Mouse (Mus musculus): ENCODE results near the gene Crim1. TPM values are rescaled to one million over a fixed set of nuclear protein-coding genes. Genes with fewer than 3 reads are reported as not detected.

Crim1 gene
- polyA plus RNA-seq, 1 experiment: 19.2 TPM

GRCm38 (mm10) chr17:78254256-78254655 is 54.2 kb downstream of the Crim1 start:
- Histone ChIP-seq H3K4me1 (replicated peaks; ENCODE audit: control insufficient read depth, insufficient read depth, low read length) (no peaks in the 10 kb centered on the region), H3K27me3 (ENCODE audit: control insufficient read depth, insufficient read depth, low read length) (no peaks in the 10 kb centered on the region), H3K4me3 (ENCODE audit: control insufficient read depth, insufficient read depth, low read length) (no peak overlapping the region), H3K27ac (ENCODE audit: control insufficient read depth, insufficient read depth, low read length) (no peak overlapping the region), H3K36me3 (ENCODE audit: control insufficient read depth, insufficient read depth, low read length) (no peaks in the 10 kb centered on the region)
- TF ChIP-seq POLR2A (IDR thresholded peaks at IDR 0.05; ENCODE audit: control insufficient read depth, extremely low read depth, insufficient read depth, low read length, poor library complexity) (no peak), CTCF (IDR thresholded peaks at IDR 0.05; ENCODE audit: borderline replicate concordance, control insufficient read depth, extremely low read depth, insufficient read depth, low read length, poor library complexity) (no peak)
- WGBS: 88% methylated on average over 8 of the region's 8 CpGs
- DNase-seq: no peak

- TF ChIP-seq POLR2A (IDR thresholded peaks at IDR 0.05; ENCODE audit: control insufficient read depth, extremely low read depth, insufficient read depth, low read length, poor library complexity) (no peak), CTCF (IDR thresholded peaks at IDR 0.05; ENCODE audit: borderline replicate concordance, control insufficient read depth, extremely low read depth, insufficient read depth, low read length, poor library complexity) (no peak)
- Histone ChIP-seq H3K27me3 (ENCODE audit: control insufficient read depth, insufficient read depth, low read length) (no peaks in the 10 kb centered on the region), H3K4me3 (ENCODE audit: control insufficient read depth, insufficient read depth, low read length) (no peak overlapping the region), H3K27ac (ENCODE audit: control insufficient read depth, insufficient read depth, low read length) (no peak overlapping the region), H3K36me3 (ENCODE audit: control insufficient read depth, insufficient read depth, low read length) (no peaks in the 10 kb centered on the region), H3K4me1 (replicated peaks; ENCODE audit: control insufficient read depth, insufficient read depth, low read length) (no peaks in the 10 kb centered on the region)
- DNase-seq: no peak
- 95% methylated on average over 9 of the region's 9 CpGs for WGBS
Measured at GRCm38 (mm10) chr17:78255711-78256110, 55.7 kb downstream of the Crim1 start.

GRCm38 (mm10) chr17:78256534-78256933 is 56.5 kb downstream of the Crim1 start:
- Histone ChIP-seq H3K27me3 (ENCODE audit: control insufficient read depth, insufficient read depth, low read length) (no peaks in the 10 kb centered on the region), H3K36me3 (ENCODE audit: control insufficient read depth, insufficient read depth, low read length) (no peaks in the 10 kb centered on the region), H3K4me1 (replicated peaks; ENCODE audit: control insufficient read depth, insufficient read depth, low read length) (no peaks in the 10 kb centered on the region), H3K27ac (ENCODE audit: control insufficient read depth, insufficient read depth, low read length) (no peak overlapping the region), H3K4me3 (ENCODE audit: control insufficient read depth, insufficient read depth, low read length) (no peak overlapping the region)
- DNase-seq: no peak
- WGBS: 91% methylated on average over 8 of the region's 8 CpGs
- no peak for TF ChIP-seq POLR2A (IDR thresholded peaks at IDR 0.05; ENCODE audit: control insufficient read depth, extremely low read depth, insufficient read depth, low read length, poor library complexity)
- TF ChIP-seq CTCF (IDR thresholded peaks at IDR 0.05; ENCODE audit: borderline replicate concordance, control insufficient read depth, extremely low read depth, insufficient read depth, low read length, poor library complexity): no peak

- DNase-seq: no peak
- no peaks in the 10 kb centered on the region for H3K27me3 ChIP-seq (ENCODE audit: control insufficient read depth, insufficient read depth, low read length)
- no peaks in the 10 kb centered on the region for H3K36me3 ChIP-seq (ENCODE audit: control insufficient read depth, insufficient read depth, low read length)
- H3K4me3 ChIP-seq (ENCODE audit: control insufficient read depth, insufficient read depth, low read length): no peak overlapping the region
- WGBS: 98% methylated on average over 4 of the region's 4 CpGs
- H3K4me1 ChIP-seq (replicated peaks; ENCODE audit: control insufficient read depth, insufficient read depth, low read length): no peaks in the 10 kb centered on the region
- TF ChIP-seq POLR2A (IDR thresholded peaks at IDR 0.05; ENCODE audit: control insufficient read depth, extremely low read depth, insufficient read depth, low read length, poor library complexity) (no peak), CTCF (IDR thresholded peaks at IDR 0.05; ENCODE audit: borderline replicate concordance, control insufficient read depth, extremely low read depth, insufficient read depth, low read length, poor library complexity) (no peak)
- H3K27ac ChIP-seq (ENCODE audit: control insufficient read depth, insufficient read depth, low read length): no peak overlapping the region
Measured at GRCm38 (mm10) chr17:78261684-78262083, 61.6 kb downstream of the Crim1 start.

GRCm38 (mm10) chr17:78264116-78264515 is 64.1 kb downstream of the Crim1 start:
- H3K36me3 ChIP-seq (ENCODE audit: control insufficient read depth, insufficient read depth, low read length): no peaks in the 10 kb centered on the region
- H3K27ac ChIP-seq (ENCODE audit: control insufficient read depth, insufficient read depth, low read length): no peak overlapping the region
- no peaks in the 10 kb centered on the region for H3K27me3 ChIP-seq (ENCODE audit: control insufficient read depth, insufficient read depth, low read length)
- no peak for DNase-seq
- 93% methylated on average over 11 of the region's 11 CpGs for WGBS
- no peaks in the 10 kb centered on the region for H3K4me1 ChIP-seq (replicated peaks; ENCODE audit: control insufficient read depth, insufficient read depth, low read length)
- H3K4me3 ChIP-seq (ENCODE audit: control insufficient read depth, insufficient read depth, low read length): no peak overlapping the region
- TF ChIP-seq CTCF (IDR thresholded peaks at IDR 0.05; ENCODE audit: borderline replicate concordance, control insufficient read depth, extremely low read depth, insufficient read depth, low read length, poor library complexity): no peak
- no peak for TF ChIP-seq POLR2A (IDR thresholded peaks at IDR 0.05; ENCODE audit: control insufficient read depth, extremely low read depth, insufficient read depth, low read length, poor library complexity)

GRCm38 (mm10) chr17:78265135-78265534 is 65.1 kb downstream of the Crim1 start:
- H3K27ac ChIP-seq (ENCODE audit: control insufficient read depth, insufficient read depth, low read length): no peak overlapping the region
- H3K27me3 ChIP-seq (ENCODE audit: control insufficient read depth, insufficient read depth, low read length): no peaks in the 10 kb centered on the region
- H3K4me3 ChIP-seq (ENCODE audit: control insufficient read depth, insufficient read depth, low read length): no peak overlapping the region
- no peaks in the 10 kb centered on the region for H3K36me3 ChIP-seq (ENCODE audit: control insufficient read depth, insufficient read depth, low read length)
- H3K4me1 ChIP-seq (replicated peaks; ENCODE audit: control insufficient read depth, insufficient read depth, low read length): no peaks in the 10 kb centered on the region
- 94% methylated on average over 7 of the region's 7 CpGs for WGBS
- DNase-seq: no peak
- TF ChIP-seq POLR2A (IDR thresholded peaks at IDR 0.05; ENCODE audit: control insufficient read depth, extremely low read depth, insufficient read depth, low read length, poor library complexity) (no peak), CTCF (IDR thresholded peaks at IDR 0.05; ENCODE audit: borderline replicate concordance, control insufficient read depth, extremely low read depth, insufficient read depth, low read length, poor library complexity) (no peak)

- TF ChIP-seq CTCF (IDR thresholded peaks at IDR 0.05; ENCODE audit: borderline replicate concordance, control insufficient read depth, extremely low read depth, insufficient read depth, low read length, poor library complexity) (no peak), POLR2A (IDR thresholded peaks at IDR 0.05; ENCODE audit: control insufficient read depth, extremely low read depth, insufficient read depth, low read length, poor library complexity) (no peak)
- Histone ChIP-seq H3K4me3 (ENCODE audit: control insufficient read depth, insufficient read depth, low read length) (no peak overlapping the region), H3K27ac (ENCODE audit: control insufficient read depth, insufficient read depth, low read length) (no peak overlapping the region), H3K4me1 (replicated peaks; ENCODE audit: control insufficient read depth, insufficient read depth, low read length) (0 out of 2 replicates have a peak, but pooled peaks cover 2% of the 10 kb centered on the region), H3K27me3 (ENCODE audit: control insufficient read depth, insufficient read depth, low read length) (no peaks in the 10 kb centered on the region), H3K36me3 (ENCODE audit: control insufficient read depth, insufficient read depth, low read length) (no peaks in the 10 kb centered on the region)
- 94% methylated on average over 2 of the region's 2 CpGs for WGBS
- DNase-seq: no peak
Measured at GRCm38 (mm10) chr17:78266271-78266670, 66.2 kb downstream of the Crim1 start.
